Mouse (Mus musculus) midbrain, postnatal 0 days (tissue): ENCODE data around the gene Ghrh. TPM values are rescaled to one million over a fixed set of nuclear protein-coding genes. Genes with fewer than 3 reads are reported as not detected.

Experiments used
- ATAC-seq: fragments of 200-750 bp; cut with Nextera tagmentation; 2 replicates; pipeline ENCODE4 v1.8.0; 2017; ENCODE audit warnings: moderate number of reproducible peaks, mild to moderate bottlenecking, moderate TSS enrichment, moderate library complexity; ENCODE audit not compliant: low FRiP score
- DNase-seq: peaks from one replicate; pipeline ENCODE4 v3.0.0-alpha.2; 2015; ENCODE audit warnings: low spot score
- H3K27ac ChIP-seq: fragments of 300-500 bp; sonication (generic); 2 replicates; pipeline ENCODE4 v1.5.1; 2014; ENCODE audit warnings: low read depth, mild to moderate bottlenecking, low read length, mixed read lengths
- H3K27me3 ChIP-seq: fragments of 300-500 bp; sonication (generic); 2 replicates; pipeline ENCODE4 v1.6.1; 2014; ENCODE audit warnings: low read length, control low read depth, mixed read lengths; ENCODE audit not compliant: insufficient read depth
- H3K36me3 ChIP-seq: fragments of 300-500 bp; sonication (generic); 2 replicates; pipeline ENCODE4 v1.6.1; 2014; ENCODE audit warnings: low read length, control low read depth, mixed read lengths; ENCODE audit not compliant: insufficient read depth
- H3K4me1 ChIP-seq: fragments of 300-500 bp; sonication (generic); 2 replicates; pipeline ENCODE4 v1.6.1; 2014; ENCODE audit warnings: mild to moderate bottlenecking, control low read depth, antibody characterized with exemption, low read length, mixed read lengths; ENCODE audit not compliant: insufficient read depth
- H3K4me2 ChIP-seq: fragments of 300-500 bp; sonication (generic); 2 replicates; pipeline ENCODE4 v1.6.1; 2014; ENCODE audit warnings: low read depth, mild to moderate bottlenecking, low read length, mixed read lengths; ENCODE audit not compliant: poor library complexity, severe bottlenecking
- H3K4me3 ChIP-seq: fragments of 300-500 bp; sonication (generic); 2 replicates; pipeline ENCODE4 v1.5.1; 2014; ENCODE audit warnings: low read depth, mild to moderate bottlenecking, low read length, moderate library complexity
- H3K9ac ChIP-seq: fragments of 300-500 bp; sonication (generic); replicated peaks from 2 replicates; pipeline ENCODE4 v1.6.1; 2014; ENCODE audit warnings: mild to moderate bottlenecking, low read length, moderate library complexity, mixed read lengths; ENCODE audit not compliant: poor library complexity, severe bottlenecking
- H3K9me3 ChIP-seq: fragments of 300-500 bp; sonication (generic); 2 replicates; pipeline ENCODE4 v1.6.1; 2016; ENCODE audit warnings: low read length, control low read depth
- CTCF ChIP-seq: IDR thresholded peaks from 2 replicates; pipeline ENCODE4 v1.5.1; 2016; ENCODE audit warnings: antibody characterized with exemption, mild to moderate bottlenecking
- WGBS: fragments of 180-500 bp; shearing (Covaris S2); extraction: QIAGEN DNeasy Blood & Tissue Kit; methylation state at CpG from one replicate; pipeline ENCODE4 v1.1.7; 2014; 5-methylcytosine and 5-hydroxymethylcytosine counted together
- polyA plus RNA-seq: library from polyadenylated mRNA; unstranded; fragments of >200 nt; fragmentation: Nextera tagmentation; extraction: Ambion mirVana; gene quantifications from 2 replicates; pipeline ENCODE4 v1.2.1, GENCODE M21; 2015
- total RNA-seq: library from RNA; depleted of rRNA; stranded (reverse); fragments of >200 nt; gene quantifications from 2 replicates; pipeline ENCODE4 v1.2.3, GENCODE M21; 2014; rRNA removed

Ghrh gene
- total and polyA plus RNA-seq, 2 experiments from 2014 or later: 1.3 to 7.6 TPM

- H3K27ac ChIP-seq: no peak overlapping the region
- 74% methylated on average over 7 of the region's 7 CpGs for WGBS
Observed at GRCm38 (mm10) chr2:157296105-157296689, 51.1 kb downstream of the Ghrh start.

GRCm38 (mm10) chr2:157292093-157292492, 55.2 kb downstream of the Ghrh start:
- 14% methylated on average over 2 of the region's 2 CpGs for WGBS
- H3K27ac ChIP-seq: no peak overlapping the region
- TF ChIP-seq CTCF: peak; percentile 87
- no peaks in the 10 kb centered on the region for H3K9me3 ChIP-seq
- DNase-seq (peak; percentile 83), ATAC-seq (no peak)
- H3K4me2 ChIP-seq: no peak overlapping the region
- no peaks in the 10 kb centered on the region for H3K27me3 ChIP-seq
- no peak overlapping the region for H3K4me3 ChIP-seq
- H3K36me3 ChIP-seq: peaks cover 53% of the 10 kb centered on the region
- no peak overlapping the region for H3K9ac ChIP-seq
- H3K4me1 ChIP-seq: no peaks in the 10 kb centered on the region

More at GRCm38 (mm10) chr2:157296105-157296689, 51.1 kb downstream of the Ghrh start:
- no peak overlapping the region for H3K9ac ChIP-seq
- H3K9me3 ChIP-seq: no peaks in the 10 kb centered on the region
- H3K4me3 ChIP-seq: no peak overlapping the region
- H3K4me1 ChIP-seq: no peaks in the 10 kb centered on the region
- no peak for DNase-seq
- no peak for ATAC-seq
- H3K27me3 ChIP-seq: no peaks in the 10 kb centered on the region
- no peak for TF ChIP-seq CTCF
- H3K4me2 ChIP-seq: no peak overlapping the region
- peaks cover 63% of the 10 kb centered on the region for H3K36me3 ChIP-seq

- 89% methylated on average over 5 of the region's 5 CpGs for WGBS
- TF ChIP-seq CTCF: no peak
- no peaks in the 10 kb centered on the region for H3K9me3 ChIP-seq
Observed at GRCm38 (mm10) chr2:157288996-157289395, 58.3 kb downstream of the Ghrh start.

GRCm38 (mm10) chr2:157287542-157287941, 59.8 kb downstream of the Ghrh start:
- 20% methylated on average over 3 of the region's 3 CpGs for WGBS
- H3K27ac ChIP-seq: no peak overlapping the region
- no peak overlapping the region for H3K4me2 ChIP-seq
- no peak overlapping the region for H3K4me3 ChIP-seq
- no peak overlapping the region for H3K9ac ChIP-seq
- no peak for ATAC-seq
- TF ChIP-seq CTCF: peak; percentile 85
- peak; percentile 66 for DNase-seq
- H3K9me3 ChIP-seq: no peaks in the 10 kb centered on the region
- H3K27me3 ChIP-seq: no peaks in the 10 kb centered on the region
- peaks cover 43% of the 10 kb centered on the region for H3K36me3 ChIP-seq
- no peaks in the 10 kb centered on the region for H3K4me1 ChIP-seq

More at GRCm38 (mm10) chr2:157288996-157289395, 58.3 kb downstream of the Ghrh start:
- ATAC-seq (no peak), DNase-seq (no peak)
- Histone ChIP-seq H3K4me2 (no peak overlapping the region), H3K36me3 (peaks cover 46% of the 10 kb centered on the region), H3K27me3 (no peaks in the 10 kb centered on the region), H3K9ac (no peak overlapping the region), H3K27ac (no peak overlapping the region), H3K4me3 (no peak overlapping the region), H3K4me1 (no peaks in the 10 kb centered on the region)

- no peaks in the 10 kb centered on the region for H3K27me3 ChIP-seq
- H3K4me1 ChIP-seq: peaks cover 11% of the 10 kb centered on the region
- no peak overlapping the region for H3K4me2 ChIP-seq
- no peak overlapping the region for H3K4me3 ChIP-seq
- DNase-seq (no peak), ATAC-seq (no peak)
- H3K9ac ChIP-seq: no peak overlapping the region
- 94% methylated on average over 6 of the region's 6 CpGs for WGBS
- no peak overlapping the region for H3K27ac ChIP-seq
- H3K36me3 ChIP-seq: peaks cover 15% of the 10 kb centered on the region
- TF ChIP-seq CTCF: no peak
- no peaks in the 10 kb centered on the region for H3K9me3 ChIP-seq
Observed at GRCm38 (mm10) chr2:157283321-157283720, 64.0 kb downstream of the Ghrh start.

Other genes starting within 250 kb of the Ghrh start
- gene Samhd1, start 212.2 kb downstream of the Ghrh start, total RNA-seq: 13.0 and 14.1 TPM in 2 replicates
- 8.7 and 9.9 TPM in 2 replicates for gene Samhd1, start 212.2 kb downstream of the Ghrh start, polyA plus RNA-seq
- gene Rbl1, start 143.0 kb downstream of the Ghrh start, total RNA-seq: 6.7 and 8.0 TPM in 2 replicates
- 3.1 and 3.8 TPM in 2 replicates for gene Rbl1, start 143.0 kb downstream of the Ghrh start, polyA plus RNA-seq
- 233 and 242 TPM in 2 replicates for gene Rpn2, start 68.5 kb downstream of the Ghrh start, total RNA-seq
- 193 and 204 TPM in 2 replicates for gene Rpn2, start 68.5 kb downstream of the Ghrh start, polyA plus RNA-seq
- gene Mroh8, start 68.0 kb downstream of the Ghrh start, total RNA-seq: 0.09 and 0.66 TPM in 2 replicates
- gene Mroh8, start 68.0 kb downstream of the Ghrh start, polyA plus RNA-seq: 0.44 and 0.47 TPM in 2 replicates
- 70.8 and 70.9 TPM in 2 replicates for gene Manbal, start 20.1 kb upstream of the Ghrh start, total RNA-seq
- 129 and 132 TPM in 2 replicates for gene Manbal, start 20.1 kb upstream of the Ghrh start, polyA plus RNA-seq
- 129 and 137 TPM in 2 replicates for gene Src, start 70.9 kb upstream of the Ghrh start, total RNA-seq
- gene Src, start 70.9 kb upstream of the Ghrh start, polyA plus RNA-seq: 26.1 and 26.6 TPM in 2 replicates
- gene Nnat, start 212.6 kb upstream of the Ghrh start, total RNA-seq: 7,900 and 8,478 TPM in 2 replicates
- 8,374 and 8,478 TPM in 2 replicates for gene Nnat, start 212.6 kb upstream of the Ghrh start, polyA plus RNA-seq
- 307 and 309 TPM in 2 replicates for gene Blcap, start 223.8 kb upstream of the Ghrh start, total RNA-seq
- 394 and 397 TPM in 2 replicates for gene Blcap, start 223.8 kb upstream of the Ghrh start, polyA plus RNA-seq